Mouse (Mus musculus) heart, postnatal 0 days (tissue): ENCODE measurements around the gene Pank2.

Source experiments
- CTCF ChIP-seq: IDR thresholded peaks from 2 replicates; pipeline ENCODE4 v1.5.1; 2016; ENCODE audit warnings: antibody characterized with exemption, control low read depth, low read depth
- EP300 ChIP-seq: IDR thresholded peaks from 2 replicates; pipeline ENCODE4 v1.6.1; 2016; ENCODE audit warnings: antibody characterized with exemption, low read depth

DNA sequence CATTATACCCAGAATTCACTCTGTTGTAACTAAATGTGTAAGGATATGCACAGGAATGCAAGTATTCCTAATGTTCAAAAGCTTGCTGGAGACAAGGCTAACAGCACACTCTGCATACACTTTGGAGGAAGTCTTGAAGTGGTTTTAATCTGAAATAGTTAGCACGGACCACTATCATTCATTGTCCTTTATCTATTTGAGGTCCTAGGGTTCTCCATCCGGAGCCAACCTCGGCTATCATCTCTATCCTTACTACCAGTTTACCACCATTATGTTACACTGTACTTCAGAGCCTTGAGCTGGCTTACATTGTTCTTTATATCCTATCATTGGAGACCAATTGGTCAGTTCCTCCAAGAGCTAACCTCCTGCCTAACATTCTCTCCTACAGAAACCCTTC is 35.1 kb upstream of the Pank2 start:
- TF ChIP-seq CTCF (no peak), EP300 (no peak)
